Mouse (Mus musculus): Measurements from ENCODE around the gene Lce1m. TPM values are rescaled to one million over a fixed set of nuclear protein-coding genes. Genes with fewer than 3 reads are reported as not detected.

The Lce1m gene
- polyA plus RNA-seq (2021; fragmentation: Nextera tagmentation) = not detected in 2 replicates
- long read RNA-seq, experiment 1 = 0 reads
- long read RNA-seq, experiment 2 = 0 reads

DNA sequence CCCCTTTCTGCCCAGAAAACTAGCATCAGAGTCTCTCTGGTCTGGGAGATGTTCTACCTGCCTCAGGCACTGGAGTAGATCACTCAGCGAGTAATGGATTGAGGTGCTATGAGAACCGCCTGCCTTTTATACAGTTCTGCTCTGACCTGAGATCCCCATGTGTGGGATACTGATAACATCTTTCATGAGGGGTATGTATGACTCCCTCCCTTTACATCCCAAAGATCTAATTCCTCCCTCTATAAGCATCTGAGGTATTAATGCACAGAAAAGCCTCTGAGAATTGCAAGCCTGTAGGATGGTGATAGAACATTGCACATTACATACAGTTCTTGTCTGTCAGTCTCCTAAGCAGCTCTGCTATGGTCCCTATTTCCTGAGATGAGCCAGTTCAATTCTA, at the start of gene Lce1m:
Gene Lce1m, minus strand, starts transcription at position 101 of the 400 bp plus-strand sequence.

DNA sequence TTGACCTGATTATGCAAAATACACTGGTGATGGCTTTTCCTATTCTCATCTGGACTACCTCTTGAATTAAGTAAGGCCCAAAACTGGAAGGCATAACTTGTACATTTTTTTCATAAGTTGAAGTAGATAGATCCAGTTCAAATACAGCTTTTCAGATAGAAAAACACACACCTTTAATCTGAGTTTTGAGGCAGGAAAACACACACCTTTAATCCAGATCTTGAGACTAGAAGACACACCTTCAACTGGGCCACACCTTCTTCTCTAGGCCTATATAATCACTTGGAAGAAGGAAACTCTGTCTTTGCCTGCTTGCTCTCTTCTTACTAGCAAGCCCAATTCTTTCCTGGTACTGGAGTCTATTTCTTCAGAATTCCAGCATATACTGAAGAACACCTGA, 49.7 kb upstream of the Lce1m start, which contains the start of gene Gm4858:
Gene Gm4858, plus strand, starts transcription at position 301 of the 400 bp plus-strand sequence.

DNA sequence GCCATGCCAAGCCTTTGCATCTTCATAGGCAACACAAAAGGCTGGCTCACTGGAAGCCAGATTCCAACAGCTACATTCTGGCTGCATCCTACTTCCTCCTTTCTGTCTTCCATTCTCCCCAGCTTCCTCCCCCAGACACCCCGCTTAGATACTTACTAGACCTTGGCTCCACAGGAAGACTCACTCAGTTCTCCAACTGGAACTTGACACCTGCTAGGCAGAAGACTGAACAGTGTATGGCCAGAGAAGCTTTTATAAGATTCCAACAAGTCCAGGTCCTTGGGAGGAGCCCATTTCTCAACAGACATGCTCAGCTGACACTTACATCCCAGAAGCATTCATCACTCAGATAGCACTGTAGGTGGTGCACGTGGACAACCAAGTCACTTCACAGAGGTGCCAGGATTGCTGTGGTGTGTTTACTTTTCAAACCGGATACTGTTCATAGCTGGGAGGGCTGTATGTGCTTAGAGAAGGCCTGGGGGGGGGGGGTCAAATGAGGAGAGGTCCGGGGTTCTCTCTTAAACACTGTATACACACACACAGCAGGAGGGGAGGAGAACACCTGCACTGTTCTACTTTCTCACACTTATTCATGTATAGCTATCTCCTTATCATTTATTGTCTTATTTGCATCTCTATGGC, 3.3 kb downstream of the Lce1m start, which contains the start of gene Crct1:
Gene Crct1, minus strand, starts transcription at position 228 of the 645 bp plus-strand sequence.

DNA sequence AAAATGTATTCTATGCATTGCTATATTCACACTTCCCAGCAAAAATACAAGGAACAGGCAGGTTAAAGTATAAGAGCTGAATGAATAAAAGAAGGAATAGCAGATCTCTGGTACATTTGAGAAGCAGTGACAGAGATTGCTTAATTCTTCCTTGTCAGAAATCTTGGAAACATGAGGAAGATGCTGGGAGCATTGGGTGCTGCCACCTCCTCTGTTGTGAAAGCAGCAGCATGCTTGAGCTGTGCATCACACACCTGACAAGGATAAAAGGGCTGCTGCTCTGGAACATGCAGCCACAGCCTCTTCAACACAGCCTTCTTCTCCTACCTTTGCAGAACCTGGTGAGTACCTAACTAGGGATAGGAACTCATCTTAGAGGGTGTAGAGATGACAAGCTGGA, 26.9 kb downstream of the Lce1m start, which contains the start of gene Lce3f:
Gene Lce3f, plus strand, starts transcription at position 301 of the 400 bp plus-strand sequence.

Other genes starting within 250 kb of the Lce1m start
- not detected in 2 replicates for gene Lce1i, start 240.2 kb downstream of the Lce1m start, polyA plus RNA-seq (2021; fragmentation: Nextera tagmentation)
- not detected in 2 replicates for gene Lce1j, start 228.5 kb downstream of the Lce1m start, polyA plus RNA-seq (2021; fragmentation: Nextera tagmentation)
- gene Lce1k, start 211.2 kb downstream of the Lce1m start, polyA plus RNA-seq (2021; fragmentation: Nextera tagmentation) = not detected in 2 replicates
- not detected in 2 replicates for gene Kprp, start 191.8 kb downstream of the Lce1m start, polyA plus RNA-seq (2021; fragmentation: Nextera tagmentation)
- gene Lce1l, start 167.8 kb downstream of the Lce1m start, polyA plus RNA-seq (2021; fragmentation: Nextera tagmentation) = not detected in 2 replicates
- not detected in 2 replicates for gene 2310050C09Rik, start 148.8 kb downstream of the Lce1m start, polyA plus RNA-seq (2021; fragmentation: Nextera tagmentation)
- gene Lce3a, start 92.8 kb downstream of the Lce1m start, polyA plus RNA-seq (2021; fragmentation: Nextera tagmentation) = not detected in 2 replicates
- gene Lce3b, start 86.1 kb downstream of the Lce1m start, polyA plus RNA-seq (2021; fragmentation: Nextera tagmentation) = not detected in 2 replicates
- not detected in 2 replicates for gene Lce3c, start 74.6 kb downstream of the Lce1m start, polyA plus RNA-seq (2021; fragmentation: Nextera tagmentation)
- gene Lce3d, start 61.7 kb downstream of the Lce1m start, polyA plus RNA-seq (2021; fragmentation: Nextera tagmentation) = not detected in 2 replicates
- not detected in 2 replicates for gene Lce3e, start 52.0 kb downstream of the Lce1m start, polyA plus RNA-seq (2021; fragmentation: Nextera tagmentation)
- gene Lce3f, start 26.8 kb downstream of the Lce1m start, polyA plus RNA-seq (2021; fragmentation: Nextera tagmentation) = not detected in 2 replicates
- not detected in 2 replicates for gene Crct1, start 3.4 kb downstream of the Lce1m start, polyA plus RNA-seq (2021; fragmentation: Nextera tagmentation)
- gene Gm4858, start 49.8 kb upstream of the Lce1m start, polyA plus RNA-seq (2021; fragmentation: Nextera tagmentation) = not detected in 2 replicates
- not detected in 2 replicates for gene Crnn, start 125.7 kb upstream of the Lce1m start, polyA plus RNA-seq (2021; fragmentation: Nextera tagmentation)
- not detected in 2 replicates for gene Flg2, start 178.2 kb upstream of the Lce1m start, polyA plus RNA-seq (2021; fragmentation: Nextera tagmentation)